Mouse (Mus musculus): Measurements from ENCODE around the gene 4930544D05Rik. TPM values are rescaled to one million over a fixed set of nuclear protein-coding genes. Genes with fewer than 3 reads are reported as not detected.
A peak's percentile ranks its signal among the peaks of the same experiment; 100 is the strongest.

Gene 4930544D05Rik
- total RNA-seq, 2 experiments from 2014 or later: not detected

GRCm38 (mm10) chr11:70596094-70596493, 19.6 kb upstream of the 4930544D05Rik start:
- no peak for DNase-seq (ENCODE audit: low spot score)
- intact Hi-C loops (cut with DNase I): no loop called here

- intact Hi-C loops (cut with DNase I): no loop called here
- DNase-seq (ENCODE audit: low spot score): no peak
Measured at GRCm38 (mm10) chr11:70597301-70597700, 18.3 kb upstream of the 4930544D05Rik start.

GRCm38 (mm10) chr11:70598451-70598953, 17.1 kb upstream of the 4930544D05Rik start:
- intact Hi-C loops (cut with DNase I): no loop called here
- no peak for DNase-seq (ENCODE audit: low spot score)

- DNase-seq (ENCODE audit: low spot score): peak; percentile 42
- intact Hi-C loops (cut with DNase I): loop anchor here (1.0 to 2.0 kb wide), 3 partner anchors 40 to 89 kb away; partner anchors contain the start of gene Pld2
Measured at GRCm38 (mm10) chr11:70605024-70605566, 10.6 kb upstream of the 4930544D05Rik start.

- intact Hi-C loops (cut with DNase I): no loop called here
- DNase-seq (ENCODE audit: low spot score): no peak
Measured at GRCm38 (mm10) chr11:70606717-70607116, 8.9 kb upstream of the 4930544D05Rik start.

GRCm38 (mm10) chr11:70607611-70608010, 8.0 kb upstream of the 4930544D05Rik start:
- intact Hi-C loops (cut with DNase I): no loop called here

GRCm38 (mm10) chr11:70608381-70609066, 7.1 kb upstream of the 4930544D05Rik start:
- intact Hi-C loops (cut with DNase I): no loop called here
- DNase-seq (ENCODE audit: low spot score): no peak

More at GRCm38 (mm10) chr11:70607611-70608010, 8.0 kb upstream of the 4930544D05Rik start:
- DNase-seq (ENCODE audit: low spot score): no peak

GRCm38 (mm10) chr11:70610752-70611151, 4.9 kb upstream of the 4930544D05Rik start:
- intact Hi-C loops (cut with DNase I): no loop called here

GRCm38 (mm10) chr11:70612505-70612904, 3.1 kb upstream of the 4930544D05Rik start:
- no peak for DNase-seq (ENCODE audit: low spot score)
- intact Hi-C loops (cut with DNase I): no loop called here

More at GRCm38 (mm10) chr11:70610752-70611151, 4.9 kb upstream of the 4930544D05Rik start:
- DNase-seq (ENCODE audit: low spot score): no peak

GRCm38 (mm10) chr11:70615074-70615473, 574 bp upstream of the 4930544D05Rik start:
- peak; percentile 55 for DNase-seq (ENCODE audit: low spot score)
- intact Hi-C loops (cut with DNase I): no loop called here

GRCm38 (mm10) chr11:70619101-70619500, 3.5 kb downstream of the 4930544D05Rik start, which contains the start of gene Chrne:
Gene Chrne, minus strand, starts transcription at chr11:70619216.
- intact Hi-C loops (cut with DNase I): no loop called here

GRCm38 (mm10) chr11:70621972-70622814, 6.5 kb downstream of the 4930544D05Rik start:
- intact Hi-C loops (cut with DNase I): no loop called here
- no peak for DNase-seq (ENCODE audit: low spot score)

More at GRCm38 (mm10) chr11:70619101-70619500, 3.5 kb downstream of the 4930544D05Rik start, which contains the start of gene Chrne:
- no peak for DNase-seq (ENCODE audit: low spot score)

GRCm38 (mm10) chr11:70623053-70623742, 7.5 kb downstream of the 4930544D05Rik start:
- DNase-seq (ENCODE audit: low spot score): no peak
- intact Hi-C loops (cut with DNase I): no loop called here

GRCm38 (mm10) chr11:70625473-70625872, 9.8 kb downstream of the 4930544D05Rik start:
- intact Hi-C loops (cut with DNase I): loop anchor here (5.0 kb wide), 1 partner anchor 108 kb away; the partner anchor contains the start of gene Gltpd2
- DNase-seq (ENCODE audit: low spot score): no peak

- DNase-seq (ENCODE audit: low spot score): no peak
- intact Hi-C loops (cut with DNase I): loop anchor here (5.0 kb wide), 1 partner anchor 110 kb away; the partner anchor contains the start of gene Gltpd2
Measured at GRCm38 (mm10) chr11:70626877-70627276, 11.2 kb downstream of the 4930544D05Rik start.

- no peak for DNase-seq (ENCODE audit: low spot score)
- intact Hi-C loops (cut with DNase I): loop anchor here (2.0 to 5.0 kb wide), 2 partner anchors 111 to 126 kb away; partner anchors contain the start of gene Gltpd2
Measured at GRCm38 (mm10) chr11:70628431-70628830, 12.8 kb downstream of the 4930544D05Rik start.

- DNase-seq (ENCODE audit: low spot score): no peak
- intact Hi-C loops (cut with DNase I): loop anchor here (2.0 to 5.0 kb wide), 2 partner anchors 112 to 125 kb away; partner anchors contain the start of gene Gltpd2
Measured at GRCm38 (mm10) chr11:70629557-70629956, 13.9 kb downstream of the 4930544D05Rik start.

- intact Hi-C loops (cut with DNase I): no loop called here
- DNase-seq (ENCODE audit: low spot score): no peak
Measured at GRCm38 (mm10) chr11:70630129-70630528, 14.5 kb downstream of the 4930544D05Rik start.

GRCm38 (mm10) chr11:70635601-70636000, 20.0 kb downstream of the 4930544D05Rik start:
- no peak for DNase-seq (ENCODE audit: low spot score)
- intact Hi-C loops (cut with DNase I): no loop called here
